Mouse (Mus musculus) induced T-regulatory cell, adult 2 months (primary cell): ENCODE results near the gene Bdkrb2.
A peak's percentile ranks its signal among the peaks of the same experiment; 100 is the strongest.

ENCODE experiments used
- DNase-seq: peaks from one replicate; pipeline ENCODE4 v3.0.0-alpha.2; 2012; ENCODE audit warnings: low read depth

Bdkrb2 gene

DNA sequence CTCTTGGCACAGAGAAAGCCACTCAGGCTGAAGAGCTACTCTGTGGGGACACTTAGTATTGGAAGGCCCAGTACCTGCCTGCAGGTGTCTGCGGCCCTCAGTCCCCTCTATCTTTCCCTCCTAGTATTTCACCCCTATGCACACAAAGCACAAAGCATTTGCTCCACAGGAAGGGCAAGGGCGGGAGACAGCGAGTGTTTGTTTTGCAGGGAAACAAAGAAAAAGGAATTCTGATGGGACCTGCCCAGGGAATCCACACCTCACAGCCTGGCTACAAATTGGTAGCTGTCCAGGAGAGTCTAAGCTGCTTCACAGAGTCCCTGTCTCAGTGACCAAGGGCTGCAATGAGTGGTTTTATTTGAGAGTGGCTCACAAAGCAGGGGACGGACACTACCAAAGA, 30.4 kb downstream of the Bdkrb2 start:
- no peak for DNase-seq

DNA sequence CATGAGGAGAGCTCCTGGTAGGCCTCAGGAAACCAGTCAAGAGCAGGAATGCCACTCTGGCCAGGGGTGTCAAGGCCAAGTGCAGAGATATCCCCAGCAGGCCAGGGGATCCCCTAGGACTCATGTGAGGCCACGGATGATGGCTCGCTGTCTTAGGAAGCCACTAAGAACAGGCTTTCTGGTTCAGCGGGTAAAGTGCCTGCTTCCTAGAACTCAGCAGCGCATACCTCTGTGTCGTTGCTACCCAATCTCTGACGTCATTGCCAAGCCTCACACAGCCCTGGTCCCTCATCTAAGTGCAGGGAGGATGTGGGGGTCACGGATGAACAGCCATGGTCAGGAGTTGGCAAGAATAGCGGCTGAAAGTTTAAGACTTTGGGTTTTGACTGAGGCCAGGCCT, 34.1 kb downstream of the Bdkrb2 start:
- no peak for DNase-seq

DNA sequence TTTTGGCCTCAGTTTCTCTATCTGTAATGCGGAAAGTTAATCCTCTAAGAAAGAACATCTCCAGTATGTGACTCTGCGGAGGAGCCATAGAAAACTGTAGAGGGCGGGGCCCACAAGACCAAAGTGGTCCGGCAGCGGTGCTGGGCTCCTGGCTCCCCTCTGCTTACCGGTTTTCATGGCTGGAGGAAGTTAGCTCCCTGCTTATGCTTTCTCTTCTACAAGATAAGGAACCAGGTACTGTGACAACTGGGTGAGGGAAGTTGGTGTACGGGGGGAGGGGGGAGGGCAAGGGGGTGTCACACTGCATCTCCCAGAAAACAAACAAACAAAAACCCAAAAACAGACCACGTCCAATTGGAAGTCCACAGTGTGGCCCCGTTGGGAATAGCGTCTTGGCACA, 35.5 kb downstream of the Bdkrb2 start:
- no peak for DNase-seq

DNA sequence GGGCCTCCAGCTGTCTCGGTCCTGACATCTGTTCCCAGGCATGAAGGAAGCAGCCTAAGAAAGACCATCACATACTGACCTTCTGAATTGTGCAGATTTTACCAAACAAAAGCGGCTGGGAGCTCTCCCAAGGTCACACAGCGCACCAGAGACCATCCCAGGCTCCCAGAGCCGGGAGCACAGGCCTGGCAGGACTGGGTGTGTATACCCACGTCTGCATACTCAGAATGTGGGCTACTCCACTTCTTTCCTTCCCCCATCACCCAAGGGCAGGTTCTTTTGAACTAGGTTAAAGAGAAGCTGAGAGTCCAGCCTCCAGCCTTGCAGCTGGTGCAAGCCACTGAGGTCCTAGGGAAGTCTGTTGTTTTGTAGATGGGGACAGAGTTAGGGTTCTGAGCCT, 36.1 kb downstream of the Bdkrb2 start:
- no peak for DNase-seq

DNA sequence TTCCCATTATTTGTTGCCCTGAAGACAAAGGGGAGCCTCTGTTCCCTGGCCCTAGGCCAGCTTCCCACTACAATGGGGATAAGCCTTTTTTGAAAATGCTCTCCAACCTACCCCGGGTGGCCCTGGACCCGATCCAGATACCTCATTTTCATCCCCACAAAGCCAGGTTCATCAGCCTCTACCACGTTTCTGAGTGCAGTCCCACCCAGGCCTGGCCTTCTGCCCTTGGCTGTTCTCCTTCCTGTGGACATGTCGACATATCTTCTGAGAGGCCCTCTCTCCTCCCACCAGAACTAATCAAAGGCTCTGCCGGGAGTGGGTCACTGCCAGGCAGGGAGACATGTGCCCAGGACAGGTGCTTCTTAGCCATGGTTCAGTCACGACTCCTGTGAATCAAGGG, 38.6 kb downstream of the Bdkrb2 start:
- DNase-seq: no peak

DNA sequence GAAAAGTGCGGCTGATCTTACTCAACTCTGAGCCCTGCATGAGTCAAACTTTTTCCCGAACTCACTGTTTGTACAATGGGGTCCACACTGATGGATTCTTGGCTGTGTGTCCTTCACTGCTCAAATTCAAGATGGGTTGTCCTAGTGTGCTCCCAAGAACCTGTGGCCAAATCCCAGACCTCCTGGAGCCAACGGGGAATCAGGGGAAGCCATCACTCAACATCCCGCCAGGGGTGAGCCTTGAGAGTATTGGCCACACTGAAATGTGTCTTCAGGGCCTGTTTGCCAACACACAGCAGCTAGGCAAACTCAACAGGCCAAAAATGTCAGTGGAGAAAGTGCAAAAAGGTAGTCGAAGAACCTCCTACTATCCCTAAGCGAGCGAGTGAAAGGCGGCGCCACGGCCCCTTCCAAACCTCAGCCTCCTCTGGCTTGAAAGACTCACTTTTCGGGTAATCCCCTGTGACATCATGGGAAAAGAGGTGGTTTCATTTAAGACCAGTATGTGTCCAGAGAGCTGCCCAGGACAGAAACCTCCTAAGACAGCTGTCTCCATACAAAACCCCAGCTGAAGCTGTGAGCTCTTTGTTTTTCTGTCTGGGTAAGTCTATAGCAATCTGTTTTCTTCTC, 39.7 kb downstream of the Bdkrb2 start, which contains the start of gene Bdkrb1:
Bdkrb1 (plus strand) TSS at position 505 of the 630 bp plus-strand sequence.
- no peak for DNase-seq

DNA sequence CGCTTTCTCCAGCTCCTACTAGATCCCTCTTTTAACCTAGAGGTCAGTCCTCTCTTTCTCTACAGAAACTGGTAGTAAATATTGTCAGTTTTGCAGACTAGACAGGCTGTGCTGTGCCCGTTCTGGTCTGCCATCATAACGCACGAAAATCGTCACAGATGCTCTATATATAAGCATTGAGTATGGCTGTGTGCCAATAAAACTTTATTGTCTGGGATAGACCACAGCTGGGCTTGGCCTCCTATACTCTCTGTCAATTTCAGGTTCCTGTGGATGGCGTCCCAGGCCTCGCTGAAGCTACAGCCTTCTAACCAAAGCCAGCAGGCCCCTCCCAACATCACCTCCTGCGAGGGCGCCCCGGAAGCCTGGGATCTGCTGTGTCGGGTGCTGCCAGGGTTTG, 40.9 kb downstream of the Bdkrb2 start:
- no peak for DNase-seq

DNA sequence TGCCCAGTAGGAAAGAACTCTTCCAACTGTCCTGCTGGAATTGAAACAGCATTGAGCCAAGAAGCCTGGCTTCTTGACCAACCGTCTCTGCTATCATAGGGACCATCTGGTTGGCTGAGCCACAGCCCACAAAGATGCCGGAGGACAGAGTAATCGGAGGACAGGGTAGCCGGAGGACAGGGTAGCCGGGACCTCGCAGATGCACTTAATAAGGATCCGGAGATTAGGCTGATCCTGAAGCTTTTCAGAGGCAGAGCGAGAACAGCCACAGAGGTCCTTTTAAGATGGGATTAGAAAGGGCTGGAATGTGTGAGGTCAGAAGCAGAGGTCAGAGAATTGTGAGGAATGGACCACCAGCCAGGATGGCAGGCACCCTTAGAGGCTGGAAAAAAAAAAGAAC, 42.2 kb downstream of the Bdkrb2 start:
- no peak for DNase-seq

DNA sequence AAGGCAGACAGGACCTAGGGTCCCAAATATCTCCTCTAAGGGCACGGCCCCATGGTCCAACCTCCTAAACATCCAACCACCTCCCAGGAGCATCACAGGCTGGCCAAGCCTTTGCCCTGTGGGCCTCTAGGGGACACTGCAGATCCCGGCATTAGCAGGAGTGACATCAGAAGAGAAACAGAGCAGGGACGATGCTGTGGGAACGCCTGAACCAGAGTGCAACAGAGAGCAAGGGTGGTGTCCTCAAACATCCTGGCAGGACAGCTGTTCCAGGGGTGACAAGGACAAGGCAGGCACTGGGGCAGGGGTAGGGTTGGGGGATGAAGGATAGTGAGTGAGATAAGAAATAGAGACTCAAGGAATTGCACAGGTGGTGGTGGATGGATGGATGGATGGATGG, 43.9 kb downstream of the Bdkrb2 start:
- no peak for DNase-seq

DNA sequence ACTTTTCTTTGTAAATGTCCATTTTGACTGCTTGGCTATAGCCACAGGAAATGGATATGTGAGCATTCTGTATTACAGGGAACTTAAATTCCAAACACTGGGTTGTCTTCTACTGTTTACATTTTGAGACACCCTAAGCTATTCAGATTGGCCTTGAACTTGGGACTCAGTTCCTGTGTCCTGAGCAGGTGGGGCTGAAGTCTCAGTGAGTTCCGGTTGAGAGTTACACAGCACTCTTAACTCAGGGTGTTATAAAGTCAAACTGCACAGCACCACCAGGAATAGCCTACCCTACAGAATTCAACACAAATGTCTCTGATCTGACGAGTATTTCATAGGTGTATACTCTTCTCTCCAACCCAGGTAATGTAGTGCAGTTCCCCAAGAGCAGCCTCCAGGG, 48.0 kb downstream of the Bdkrb2 start:
- DNase-seq: no peak

DNA sequence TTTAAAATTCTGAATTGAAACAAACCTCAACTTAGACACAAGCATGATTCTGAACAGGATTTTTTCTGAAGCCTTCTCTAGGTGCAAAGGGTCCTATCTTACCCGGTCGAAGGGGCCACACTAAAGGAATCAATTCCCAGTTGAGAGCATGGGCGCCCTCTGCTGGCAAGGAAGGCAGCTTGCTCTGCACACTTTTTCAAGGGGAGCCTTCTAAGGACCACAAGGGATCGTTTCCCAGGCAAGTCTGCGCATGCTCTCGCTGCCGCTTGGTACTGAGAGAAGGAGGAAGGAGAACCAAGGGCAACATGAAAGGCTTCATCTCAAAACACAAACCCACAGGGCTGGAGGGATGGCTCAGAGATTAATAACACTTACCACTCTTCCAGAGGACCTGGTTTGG, 48.7 kb downstream of the Bdkrb2 start:
- DNase-seq: peak; percentile 59

DNA sequence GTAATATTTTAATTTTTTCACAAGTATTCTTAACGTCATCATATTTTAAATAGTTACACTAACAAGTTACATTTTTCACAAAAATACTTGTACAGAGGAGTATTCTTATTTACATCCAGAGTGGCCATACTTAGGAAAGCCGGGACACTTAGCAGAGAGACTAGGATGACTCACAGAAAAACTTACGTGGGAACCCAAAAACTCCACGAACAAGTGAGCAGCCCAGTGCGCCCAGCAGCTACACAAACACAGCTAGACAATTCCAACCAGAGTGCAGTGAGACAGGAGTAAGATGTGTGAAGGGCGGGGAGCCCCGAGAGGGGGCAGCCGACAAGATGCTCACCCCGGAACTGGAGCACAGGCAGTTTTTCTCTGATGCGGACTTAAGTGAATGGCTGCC, 50.5 kb downstream of the Bdkrb2 start:
- no peak for DNase-seq

DNA sequence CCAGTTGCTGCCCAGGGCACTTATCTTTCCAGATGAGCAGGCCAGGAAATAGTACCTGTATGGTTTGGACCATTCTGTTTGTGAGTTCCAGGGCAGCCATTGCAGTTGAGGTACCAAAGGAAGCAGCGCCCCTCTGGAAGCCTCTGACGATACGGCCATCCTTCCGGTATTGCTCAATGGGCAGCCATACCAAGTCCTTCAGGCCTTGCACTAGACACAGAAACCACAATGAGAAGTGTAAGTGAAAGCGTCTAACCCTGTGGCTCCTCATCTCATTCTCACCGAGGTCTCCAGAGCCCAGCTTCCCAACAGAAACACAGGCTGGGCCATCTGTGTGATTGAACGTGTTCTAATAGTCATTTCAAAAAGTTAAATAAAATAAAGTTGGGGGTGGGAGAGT, 59.0 kb downstream of the Bdkrb2 start:
- no peak for DNase-seq

DNA sequence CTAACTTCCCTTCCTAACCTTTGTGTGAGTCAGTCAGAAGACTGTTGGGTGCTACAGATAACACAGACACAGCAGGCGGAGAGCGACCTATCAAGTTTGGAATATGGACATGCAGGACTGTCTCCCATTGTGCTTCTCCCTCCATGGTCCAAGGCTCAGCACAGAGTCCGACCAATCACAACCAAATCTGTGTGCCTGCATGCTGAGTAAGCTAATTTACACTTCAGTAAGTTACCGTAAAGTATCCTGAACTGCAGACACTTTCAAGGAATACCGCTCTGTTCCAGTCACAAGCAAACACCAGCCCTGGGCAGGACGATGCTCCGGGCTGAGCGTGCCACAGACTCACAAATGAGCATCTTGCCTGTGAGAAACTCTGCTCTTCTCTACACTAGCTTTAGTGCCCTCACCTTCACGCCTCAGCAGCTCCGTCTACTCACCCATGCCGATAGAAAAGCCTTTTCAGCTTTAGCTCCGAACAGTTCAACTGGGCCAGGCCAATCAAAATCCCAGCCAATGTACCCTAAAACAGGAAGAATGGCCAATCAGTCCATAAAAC, 60.0 kb downstream of the Bdkrb2 start:
- DNase-seq: no peak

DNA sequence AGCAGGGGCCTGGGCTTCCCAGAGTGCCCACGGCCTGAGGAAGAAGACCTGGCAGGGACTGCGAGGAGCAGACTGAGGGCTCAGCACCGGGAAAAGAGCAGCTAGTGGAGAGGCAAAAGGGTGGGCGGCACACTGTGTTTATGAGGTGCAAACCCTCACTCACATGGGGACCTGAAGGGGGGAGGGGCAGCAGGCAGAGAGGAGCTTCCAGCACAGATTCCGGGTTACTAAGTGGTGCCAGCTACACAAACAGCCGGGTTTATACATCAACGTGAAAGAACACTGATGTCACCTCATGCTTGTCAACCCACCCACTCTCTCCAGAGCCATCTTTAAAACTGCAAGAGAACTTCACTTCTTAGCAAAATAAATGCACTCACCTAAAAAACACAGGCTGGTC, 62.8 kb downstream of the Bdkrb2 start:
- DNase-seq: no peak

DNA sequence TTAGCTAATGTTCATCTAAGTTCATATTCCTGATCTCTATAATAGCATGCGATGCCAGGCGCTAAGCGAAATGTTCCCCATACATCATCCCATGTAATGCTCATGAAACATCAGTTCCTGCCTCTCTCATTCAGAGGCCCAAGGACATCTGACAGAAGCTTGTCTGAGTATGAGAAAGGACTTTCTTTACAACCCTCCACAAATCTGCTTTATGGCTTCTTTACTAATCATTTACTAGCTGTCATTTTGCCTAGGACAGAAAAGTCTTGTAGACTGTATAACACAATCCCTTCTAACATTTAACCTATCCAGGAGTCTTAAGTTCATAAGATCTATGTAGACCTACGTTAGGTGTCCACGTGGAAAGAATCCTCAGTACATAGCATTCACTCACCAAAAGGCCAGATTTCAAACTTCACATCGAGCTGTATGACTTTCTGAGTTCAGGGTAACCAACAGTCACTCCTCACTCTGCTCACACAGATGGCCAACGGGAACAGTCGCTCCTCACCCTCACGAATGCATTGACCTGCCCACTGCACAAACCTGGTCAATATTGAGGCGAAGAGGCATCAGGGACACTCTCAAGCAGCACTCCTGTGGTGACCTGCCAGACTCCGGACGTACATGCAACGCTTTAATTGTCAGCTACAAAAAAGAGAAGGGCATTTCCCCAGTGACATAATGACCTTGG, 71.5 kb downstream of the Bdkrb2 start:
- DNase-seq: no peak

DNA sequence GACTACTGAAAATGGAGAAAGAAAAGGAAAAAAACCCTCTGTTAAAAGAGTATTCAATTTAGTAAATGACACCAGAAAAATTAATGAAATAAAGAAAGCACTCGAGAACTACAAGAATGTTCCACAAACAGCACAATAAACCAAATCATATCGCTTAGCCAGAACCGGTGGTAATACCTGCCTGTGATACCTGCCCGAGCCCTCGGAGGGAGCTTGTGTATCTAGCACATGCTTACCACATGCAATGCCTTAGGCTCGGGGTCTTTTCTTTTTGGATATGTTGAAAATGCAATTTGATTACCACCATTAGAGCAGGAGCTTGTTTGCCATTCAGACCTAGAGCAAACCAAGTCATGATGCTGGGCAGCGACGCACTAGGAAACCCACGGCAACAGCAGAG, 73.5 kb downstream of the Bdkrb2 start:
- no peak for DNase-seq

DNA sequence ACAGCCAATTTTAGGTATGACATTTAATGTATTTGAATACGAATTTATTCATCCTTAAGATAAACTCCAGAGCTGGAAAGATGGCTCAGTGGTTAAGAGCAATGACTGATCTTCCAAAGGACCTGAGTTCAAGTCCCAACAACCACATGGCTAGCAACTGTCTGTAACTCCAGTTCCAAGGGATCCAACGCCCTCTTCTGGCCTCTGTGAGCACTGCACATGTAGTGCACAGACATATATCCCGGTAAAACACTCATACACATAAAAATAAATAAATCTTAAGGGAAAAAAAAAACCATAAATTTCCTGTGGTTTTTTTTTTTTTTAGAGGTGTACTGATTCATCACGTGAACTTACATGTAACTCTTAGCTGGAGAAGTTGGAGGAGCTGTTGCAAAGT, 74.5 kb downstream of the Bdkrb2 start:
- peak; percentile 7 for DNase-seq

DNA sequence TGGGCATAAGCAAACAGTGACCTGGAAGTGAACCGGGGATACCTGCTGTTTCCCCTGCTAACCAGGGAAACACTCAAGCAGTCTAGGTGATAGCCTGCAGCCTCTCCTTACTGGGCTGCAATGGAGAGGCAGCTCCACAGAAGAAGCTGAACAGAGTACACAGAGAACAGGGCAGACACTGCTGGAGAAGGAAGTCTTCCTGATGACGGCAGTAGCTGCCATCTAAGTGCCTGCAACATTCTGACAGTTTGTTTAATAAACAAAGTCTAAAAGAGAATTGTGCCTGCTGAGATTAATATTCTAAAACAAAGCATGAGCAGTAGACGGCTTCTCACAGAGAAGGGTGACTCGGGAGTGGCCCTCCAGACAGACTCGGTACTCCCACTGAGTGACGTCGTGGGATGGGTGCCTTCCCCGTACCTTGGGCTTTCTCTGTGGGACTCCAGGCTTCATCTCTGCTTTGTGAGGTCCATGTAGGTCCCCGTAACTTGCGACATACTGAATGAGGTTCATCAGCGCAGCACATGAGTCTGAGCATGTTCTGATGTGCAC, 79.8 kb downstream of the Bdkrb2 start:
- no peak for DNase-seq
